Mouse (Mus musculus) brain, embryonic 14.5 days (tissue): Measurements from ENCODE around the gene Tnfaip8l3.
"Not testable (repeated sequence)": the region's sequence is repeated elsewhere in the genome, so short reads cannot be mapped to it uniquely, and the experiment has no call there.

Experiments used
- CTCF ChIP-seq: fragments of 200-500 bp; IDR thresholded peaks from 2 replicates; pipeline ENCODE4 v1.5.1; 2012; ENCODE audit warnings: inconsistent platforms, mild to moderate bottlenecking, moderate library complexity, borderline replicate concordance; ENCODE audit not compliant: insufficient read depth, insufficient read length; ENCODE audit errors: extremely low read depth
- POLR2A ChIP-seq: fragments of 200-500 bp; IDR thresholded peaks from 2 replicates; pipeline ENCODE4 v1.6.1; 2012; ENCODE audit warnings: mild to moderate bottlenecking, inconsistent platforms, borderline replicate concordance; ENCODE audit not compliant: poor library complexity, insufficient read depth, insufficient read length, severe bottlenecking; ENCODE audit errors: extremely low read depth

- not testable (repeated sequence) for TF ChIP-seq CTCF, POLR2A
Observed at GRCm38 (mm10) chr9:53992567-53992966, 75.6 kb downstream of the Tnfaip8l3 start.
